Mouse (Mus musculus) embryo, embryonic 11 days (tissue): ENCODE data around the gene Nat8f4.
"Not testable (repeated sequence)": the region's sequence is repeated elsewhere in the genome, so short reads cannot be mapped to it uniquely, and the experiment has no call there.

Source experiments
- DNase-seq: peaks from one replicate; pipeline ENCODE4 v3.0.0-alpha.2; 2015

Gene Nat8f4

GRCm38 (mm10) chr6:85904642-85905061 lies at the start of gene Nat8f4:
Gene Nat8f4, minus strand, starts transcription at chr6:85904884.
- DNase-seq: peak; percentile 37

- DNase-seq: no peak
Observed at GRCm38 (mm10) chr6:85948549-85948948, 43.9 kb upstream of the Nat8f4 start.

- no peak for DNase-seq
Observed at GRCm38 (mm10) chr6:85942469-85942868, 37.8 kb upstream of the Nat8f4 start.

GRCm38 (mm10) chr6:85938701-85939100 lies 34.0 kb upstream of the Nat8f4 start:
- no peak for DNase-seq

GRCm38 (mm10) chr6:85936508-85937465 lies 32.1 kb upstream of the Nat8f4 start:
- peak; percentile 82 for DNase-seq

GRCm38 (mm10) chr6:85935646-85936045 lies 31.0 kb upstream of the Nat8f4 start:
- peak; percentile 15 for DNase-seq

- no peak for DNase-seq
Observed at GRCm38 (mm10) chr6:85934047-85934446, 29.4 kb upstream of the Nat8f4 start.

- no peak for DNase-seq
Observed at GRCm38 (mm10) chr6:85929312-85929711, 24.6 kb upstream of the Nat8f4 start.

GRCm38 (mm10) chr6:85927476-85928464 lies 23.1 kb upstream of the Nat8f4 start:
- DNase-seq: no peak

GRCm38 (mm10) chr6:85926709-85927108 lies 22.0 kb upstream of the Nat8f4 start:
- DNase-seq: no peak

GRCm38 (mm10) chr6:85923643-85924042 lies 19.0 kb upstream of the Nat8f4 start:
- no peak for DNase-seq

GRCm38 (mm10) chr6:85919401-85919800 lies 14.7 kb upstream of the Nat8f4 start:
- DNase-seq: no peak

- DNase-seq: not testable (repeated sequence)
Observed at GRCm38 (mm10) chr6:85918341-85918740, 13.7 kb upstream of the Nat8f4 start.

GRCm38 (mm10) chr6:85916596-85916995 lies 11.9 kb upstream of the Nat8f4 start:
- DNase-seq: no peak

- peak; percentile 93 for DNase-seq
Observed at GRCm38 (mm10) chr6:85915539-85916513, 11.1 kb upstream of the Nat8f4 start, which contains the start of gene Nat8f1. Gene Nat8f1, minus strand, starts transcription at chr6:85915687.

- peak; percentile 30 for DNase-seq
Observed at GRCm38 (mm10) chr6:85915141-85915538, 10.5 kb upstream of the Nat8f4 start.

GRCm38 (mm10) chr6:85911587-85911986 lies 6.9 kb upstream of the Nat8f4 start, which contains the start of gene Tprkb:
Gene Tprkb, plus strand, starts transcription at chr6:85911865.
- DNase-seq: no peak

GRCm38 (mm10) chr6:85909704-85910103 lies 5.0 kb upstream of the Nat8f4 start:
- DNase-seq: no peak

GRCm38 (mm10) chr6:85908341-85908740 lies 3.7 kb upstream of the Nat8f4 start:
- no peak for DNase-seq

GRCm38 (mm10) chr6:85906911-85907351 lies 2.2 kb upstream of the Nat8f4 start:
- DNase-seq: not testable (repeated sequence)

- no peak for DNase-seq
Observed at GRCm38 (mm10) chr6:85902303-85902702, 2.4 kb downstream of the Nat8f4 start.
